Mouse (Mus musculus) liver, embryonic 11.5 days (tissue): ENCODE measurements around the gene Gm5447. TPM values are rescaled to one million over a fixed set of nuclear protein-coding genes. Genes with fewer than 3 reads are reported as not detected.

ENCODE experiments used
- ATAC-seq: fragments of 200-750 bp; cut with Nextera tagmentation; replicated peaks from 2 replicates; pipeline ENCODE4 v1.8.0; 2017; ENCODE audit warnings: moderate number of reproducible peaks, mild to moderate bottlenecking, moderate TSS enrichment, moderate library complexity; ENCODE audit not compliant: low FRiP score
- DNase-seq: peaks from one replicate; pipeline ENCODE4 v3.0.0-alpha.2; 2017; ENCODE audit warnings: low spot score
- H3K27ac ChIP-seq: fragments of 300-500 bp; sonication (generic); 2 replicates; pipeline ENCODE4 v1.5.1; 2014; ENCODE audit warnings: mild to moderate bottlenecking, low read depth, low read length, control low read depth
- H3K27me3 ChIP-seq: fragments of 300-500 bp; sonication (generic); replicated peaks from 2 replicates; pipeline ENCODE4 v1.6.1; 2014; ENCODE audit warnings: low read length, mixed read lengths; ENCODE audit not compliant: control insufficient read depth, insufficient read depth
- H3K36me3 ChIP-seq: fragments of 300-500 bp; sonication (generic); 2 replicates; pipeline ENCODE4 v1.6.1; 2014; ENCODE audit warnings: mild to moderate bottlenecking, low read length, moderate library complexity, mixed read lengths; ENCODE audit not compliant: control insufficient read depth, insufficient read depth
- H3K4me1 ChIP-seq: fragments of 300-500 bp; sonication (generic); replicated peaks from 2 replicates; pipeline ENCODE4 v1.6.1; 2014; ENCODE audit warnings: low read length, mixed read lengths; ENCODE audit not compliant: control insufficient read depth, insufficient read depth
- H3K4me2 ChIP-seq: fragments of 300-500 bp; sonication (generic); 2 replicates; pipeline ENCODE4 v1.6.1; 2014; ENCODE audit warnings: mild to moderate bottlenecking, control low read depth, moderate library complexity
- H3K4me3 ChIP-seq: fragments of 300-500 bp; sonication (generic); 2 replicates; pipeline ENCODE4 v1.5.1; 2014; ENCODE audit warnings: low read depth, low read length, control low read depth
- H3K9ac ChIP-seq: fragments of 300-500 bp; sonication (generic); 2 replicates; pipeline ENCODE4 v1.6.1; 2014; ENCODE audit warnings: low read depth, low read length, control low read depth
- H3K9me3 ChIP-seq: fragments of 300-500 bp; sonication (generic); 2 replicates; pipeline ENCODE4 v1.6.1; 2016; ENCODE audit warnings: low read length, inconsistent platforms, mixed read lengths; ENCODE audit not compliant: control insufficient read depth
- whole genome bisulfite sequencing: fragments of 180-500 bp; shearing (Covaris S2); extraction: QIAGEN DNeasy Blood & Tissue Kit; methylation state at CpG from one replicate; pipeline ENCODE4 v1.1.7; 2014; 5-methylcytosine and 5-hydroxymethylcytosine counted together
- polyA plus RNA-seq: library from polyadenylated mRNA; unstranded; fragments of >200 nt; fragmentation: Nextera tagmentation; extraction: Ambion mirVana; gene quantifications from 2 replicates; pipeline ENCODE4 v1.2.1, GENCODE M21; 2014

The Gm5447 gene
- polyA plus RNA-seq, result not detected in 2 replicates

DNA sequence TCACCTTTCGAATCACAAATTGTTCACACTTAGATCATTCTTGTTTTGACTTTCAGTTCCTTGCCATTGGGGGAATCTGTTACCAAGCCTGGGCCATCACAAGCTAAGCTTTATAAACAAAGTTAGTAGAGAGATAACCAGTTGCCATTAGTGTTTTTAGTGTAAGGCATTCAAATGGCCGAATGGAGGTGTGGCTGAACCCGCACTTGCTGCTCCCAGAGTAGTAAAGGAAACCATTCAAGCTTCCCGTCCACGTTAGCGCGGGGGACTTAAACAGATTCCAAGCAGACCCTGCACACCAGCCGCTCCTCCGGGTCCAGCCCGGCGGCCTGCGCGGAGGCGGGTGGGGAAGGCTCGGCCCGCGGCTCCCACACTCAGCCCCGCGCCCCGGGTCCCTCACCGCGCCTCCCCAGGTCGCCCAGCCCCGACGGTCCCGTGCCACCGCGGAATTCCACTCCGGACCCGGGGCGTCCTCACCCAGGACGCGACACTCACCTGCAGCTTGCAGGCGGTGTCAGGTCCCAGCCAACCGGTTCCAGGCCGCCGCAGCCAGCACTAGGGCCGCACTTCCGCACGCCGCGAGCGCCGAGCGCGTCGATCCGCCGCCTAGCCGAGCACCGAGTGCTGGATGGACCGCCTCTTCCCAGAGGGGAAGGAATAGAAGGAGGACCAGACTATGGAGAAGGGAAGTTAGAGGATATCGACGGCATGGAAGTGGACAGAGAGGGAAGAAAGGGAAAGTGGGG, at the start of gene Gm5447, which contains the start of gene Exoc2:
Gene Gm5447, plus strand, starts transcription at position 704 of the 746 bp plus-strand sequence.
Gene Exoc2, minus strand, starts transcription at position 593 of the 746 bp plus-strand sequence.
- Histone ChIP-seq H3K4me1 (peaks cover 12% of the 10 kb centered on the region), H3K27ac (peak within 1 kb of the TSS; percentile 65), H3K9me3 (no peaks in the 10 kb centered on the region), H3K4me3 (peak within 1 kb of the TSS; percentile 85), H3K36me3 (no peaks in the 10 kb centered on the region), H3K9ac (peak within 1 kb of the TSS; percentile 89), H3K4me2 (peak within 1 kb of the TSS; percentile 63), H3K27me3 (no peaks in the 10 kb centered on the region)
- WGBS, result under 1% methylated on average over 53 of the region's 54 CpGs
- peak; percentile 95 for ATAC-seq
- peak; percentile 90 for DNase-seq

- peaks cover 5% of the 10 kb centered on the region; the same call in 1 of the 2 replicates for H3K4me1 ChIP-seq
- H3K9me3 ChIP-seq, result no peaks in the 10 kb centered on the region
- no peak overlapping the region for H3K4me2 ChIP-seq
- H3K4me3 ChIP-seq, result no peak overlapping the region
- DNase-seq (no peak), ATAC-seq (no peak)
- WGBS, result 84% methylated on average over 6 of the region's 6 CpGs
- H3K27me3 ChIP-seq, result no peaks in the 10 kb centered on the region
- no peak overlapping the region for H3K9ac ChIP-seq
- no peak overlapping the region for H3K27ac ChIP-seq
- peaks cover 5% of the 10 kb centered on the region; the same call in 1 of the 2 replicates for H3K36me3 ChIP-seq
Measured at GRCm38 (mm10) chr13:30924269-30924668, 49.7 kb upstream of the Gm5447 start.

DNA sequence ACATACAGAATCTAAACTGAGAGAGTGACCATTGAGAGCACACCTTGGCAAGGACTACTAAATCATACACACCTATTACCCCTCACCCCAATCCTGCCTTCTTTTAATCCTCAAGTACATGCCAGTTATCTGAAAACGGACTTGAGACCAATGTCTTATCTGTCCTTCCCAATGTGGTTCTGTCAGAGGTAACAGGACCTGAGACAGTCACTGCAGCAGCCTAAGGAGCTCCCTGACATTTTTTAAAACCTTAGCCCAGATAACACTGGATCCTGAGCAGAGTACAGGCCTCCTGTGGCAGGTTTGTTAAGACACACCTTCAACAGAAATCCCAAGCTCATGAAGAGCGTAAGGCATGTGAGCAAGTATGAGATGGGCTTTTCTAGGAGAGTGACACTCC, 44.9 kb upstream of the Gm5447 start:
- no peak overlapping the region for H3K9ac ChIP-seq
- WGBS, result 53% methylated on average over 2 of the region's 2 CpGs
- no peak overlapping the region; the same call in 1 of the 2 replicates for H3K27ac ChIP-seq
- peaks cover 7% of the 10 kb centered on the region for H3K36me3 ChIP-seq
- DNase-seq, result no peak
- H3K4me2 ChIP-seq, result peak overlapping the region; percentile 23; the same call in 1 of the 2 replicates
- no peaks in the 10 kb centered on the region for H3K27me3 ChIP-seq
- no peak overlapping the region for H3K4me3 ChIP-seq
- no peaks in the 10 kb centered on the region for H3K9me3 ChIP-seq
- ATAC-seq, result peak; percentile 79
- peaks cover 11% of the 10 kb centered on the region for H3K4me1 ChIP-seq

DNA sequence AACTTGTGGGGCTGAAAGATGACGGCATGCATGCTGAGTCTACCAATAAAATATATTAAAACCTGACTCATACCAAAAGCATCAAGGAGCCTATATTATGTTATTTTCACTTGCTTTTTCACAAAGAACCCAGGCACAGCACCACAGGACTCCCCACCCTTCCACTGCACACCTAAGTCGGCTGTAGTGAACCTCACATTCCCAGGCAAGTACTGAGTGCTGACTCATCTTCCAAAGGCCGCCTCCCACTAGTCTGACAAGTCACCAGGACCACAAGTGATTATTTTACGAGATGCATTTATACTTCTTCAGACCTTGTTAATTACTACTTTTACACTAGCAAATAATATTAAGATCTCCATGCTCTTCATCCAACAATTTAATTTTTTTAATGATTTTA, 42.4 kb upstream of the Gm5447 start:
- ATAC-seq, result peak; percentile 67; the same call in 1 of the 2 replicates
- DNase-seq, result no peak
- peaks cover 3% of the 10 kb centered on the region; the same call in 1 of the 2 replicates for H3K36me3 ChIP-seq

DNA sequence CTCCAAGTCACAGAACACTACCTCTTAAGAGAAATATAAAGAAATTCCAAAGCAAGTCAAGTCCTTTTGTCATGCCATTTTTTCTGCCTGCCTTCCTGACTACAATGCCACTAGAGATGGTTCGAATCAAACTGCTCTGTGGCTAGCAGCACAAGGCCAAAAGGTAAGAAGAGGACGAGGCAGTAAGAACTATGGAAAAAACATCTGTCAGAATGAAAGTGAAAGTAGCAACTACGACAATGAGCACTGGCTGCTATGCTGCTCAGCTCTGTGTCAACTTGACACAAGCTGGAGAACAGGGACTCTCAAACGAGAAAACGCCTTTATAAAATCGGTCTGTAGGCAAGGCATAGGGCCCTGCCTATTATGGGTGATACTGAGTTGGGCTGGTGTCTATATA, 41.0 kb upstream of the Gm5447 start:
- WGBS, result 81% methylated on average over 6 of the region's 6 CpGs
- ATAC-seq, result no peak
- Histone ChIP-seq H3K4me1 (peaks cover 11% of the 10 kb centered on the region), H3K9me3 (no peaks in the 10 kb centered on the region), H3K27me3 (no peaks in the 10 kb centered on the region), H3K36me3 (peaks cover 3% of the 10 kb centered on the region; the same call in 1 of the 2 replicates), H3K9ac (no peak overlapping the region), H3K4me3 (no peak overlapping the region), H3K4me2 (no peak overlapping the region), H3K27ac (no peak overlapping the region)
- DNase-seq, result no peak

More for the DNA sequence above, 42.4 kb upstream of the Gm5447 start:
- Histone ChIP-seq H3K9ac (no peak overlapping the region), H3K27ac (no peak overlapping the region), H3K27me3 (no peaks in the 10 kb centered on the region), H3K4me3 (no peak overlapping the region), H3K4me1 (peaks cover 11% of the 10 kb centered on the region), H3K4me2 (no peak overlapping the region), H3K9me3 (no peaks in the 10 kb centered on the region)
- 65% methylated on average over 4 of the region's 4 CpGs for WGBS

GRCm38 (mm10) chr13:30945788-30946187, 28.2 kb upstream of the Gm5447 start:
- no peak overlapping the region for H3K27ac ChIP-seq
- ATAC-seq, result no peak
- no peaks in the 10 kb centered on the region for H3K36me3 ChIP-seq
- no peak overlapping the region for H3K9ac ChIP-seq
- no peak overlapping the region for H3K4me2 ChIP-seq
- DNase-seq, result no peak
- H3K4me3 ChIP-seq, result no peak overlapping the region
- no peaks in the 10 kb centered on the region for H3K4me1 ChIP-seq
- H3K9me3 ChIP-seq, result 0 out of 2 replicates have a peak, but pooled peaks cover 2% of the 10 kb centered on the region
- H3K27me3 ChIP-seq, result no peaks in the 10 kb centered on the region

DNA sequence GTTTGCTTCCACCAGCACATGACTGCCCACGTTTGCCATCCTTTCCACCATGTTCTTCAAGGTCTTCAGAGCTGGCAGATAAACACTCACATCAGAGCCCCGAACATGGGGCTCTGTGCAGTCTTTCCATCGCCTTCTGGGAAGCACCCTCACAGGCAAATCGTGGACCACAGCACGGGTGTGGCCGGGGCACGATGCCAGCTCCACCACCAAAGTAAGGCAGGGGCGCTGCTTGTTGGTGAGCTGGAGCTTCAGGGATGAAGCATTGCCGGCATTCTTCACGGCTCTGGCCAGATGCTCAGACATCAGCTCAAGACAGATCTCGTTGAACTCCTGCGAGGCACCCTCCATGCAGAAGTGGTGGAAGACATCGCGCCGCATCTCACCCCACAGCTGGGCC, 26.9 kb upstream of the Gm5447 start:
- DNase-seq (no peak), ATAC-seq (no peak)
- Histone ChIP-seq H3K4me2 (no peak overlapping the region), H3K27me3 (no peaks in the 10 kb centered on the region), H3K4me1 (no peaks in the 10 kb centered on the region), H3K4me3 (no peak overlapping the region), H3K9me3 (0 out of 2 replicates have a peak, but pooled peaks cover 2% of the 10 kb centered on the region), H3K9ac (no peak overlapping the region), H3K27ac (no peak overlapping the region), H3K36me3 (no peaks in the 10 kb centered on the region)
- WGBS, result 92% methylated on average over 15 of the region's 15 CpGs

DNA sequence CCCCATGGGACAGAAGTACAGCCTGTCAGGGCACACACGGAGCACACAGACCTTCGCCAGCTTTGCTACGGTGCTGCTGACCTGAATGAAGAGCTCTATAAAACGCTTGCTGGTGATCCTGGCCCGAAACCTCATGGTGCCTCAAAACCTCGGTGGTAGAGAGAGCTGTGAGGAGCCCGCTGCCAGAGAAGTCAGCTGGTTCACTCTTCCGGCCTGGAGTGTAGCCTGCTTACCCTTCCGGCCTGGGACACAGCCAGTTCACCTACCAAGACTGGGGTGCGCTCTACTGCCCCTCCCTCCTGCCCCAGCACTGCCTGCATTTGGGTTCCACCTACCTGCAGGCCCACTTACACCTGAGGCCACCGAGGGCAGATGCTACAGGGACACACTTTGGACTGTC, 26.5 kb upstream of the Gm5447 start, which contains the start of gene Hus1b:
Gene Hus1b, minus strand, starts transcription at position 220 of the 400 bp plus-strand sequence.
- H3K27ac ChIP-seq, result no peak within 1 kb of the TSS
- H3K9ac ChIP-seq, result no peak within 1 kb of the TSS
- 91% methylated on average over 11 of the region's 11 CpGs for WGBS
- DNase-seq (no peak), ATAC-seq (no peak)
- no peaks in the 10 kb centered on the region for H3K4me1 ChIP-seq
- no peaks in the 10 kb centered on the region for H3K36me3 ChIP-seq
- H3K27me3 ChIP-seq, result no peaks in the 10 kb centered on the region
- H3K4me3 ChIP-seq, result no peak within 1 kb of the TSS
- no peak within 1 kb of the TSS for H3K4me2 ChIP-seq
- 0 out of 2 replicates have a peak, but pooled peaks cover 2% of the 10 kb centered on the region for H3K9me3 ChIP-seq
